Mouse (Mus musculus) ES-E14 (cell line): Measurements from ENCODE around the gene Prss56. TPM values are rescaled to one million over a fixed set of nuclear protein-coding genes. Genes with fewer than 3 reads are reported as not detected.

Source experiments
- DNase-seq: peaks from one replicate; pipeline ENCODE4 v3.0.0-alpha.2; 2013; ENCODE audit warnings: low read depth, low spot score
- H3K27ac ChIP-seq: 2 replicates; pipeline ENCODE4 v1.5.1; 2012; ENCODE audit warnings: low read depth, mild to moderate bottlenecking, low read length, moderate library complexity, mixed read lengths; ENCODE audit not compliant: poor library complexity, insufficient read depth, severe bottlenecking
- H3K36me3 ChIP-seq: 2 replicates; pipeline ENCODE4 v1.6.1; 2012; ENCODE audit warnings: mild to moderate bottlenecking, low read length, moderate library complexity, mixed read lengths; ENCODE audit not compliant: control insufficient read depth, poor library complexity, insufficient read depth, severe bottlenecking
- H3K4me1 ChIP-seq, 2 experiments: fragments of 150-350 bp in 1 of 2; sonication (generic) in 1 of 2; 2 replicates each; pipeline ENCODE4 v1.6.1; 2012; ENCODE audit warnings: low read length in 2 of 2, mild to moderate bottlenecking in 1 of 2, mixed read lengths in 1 of 2; ENCODE audit not compliant: control insufficient read depth in 2 of 2, insufficient read depth in 2 of 2, poor library complexity in 1 of 2
- H3K4me3 ChIP-seq, 2 experiments: fragments of 150-350 bp in 1 of 2; sonication (generic) in 1 of 2; 2 replicates each; pipeline ENCODE4 v1.5.1; 2012; ENCODE audit warnings: low read length in 2 of 2, low read depth in 1 of 2, mild to moderate bottlenecking in 1 of 2, mixed read lengths in 1 of 2; ENCODE audit not compliant: insufficient read depth in 1 of 2, poor library complexity in 1 of 2, severe bottlenecking in 1 of 2
- H3K9ac ChIP-seq: 2 replicates; pipeline ENCODE4 v1.6.1; 2012; ENCODE audit warnings: low read depth, mild to moderate bottlenecking, low read length, mixed read lengths; ENCODE audit not compliant: poor library complexity, insufficient read depth, severe bottlenecking
- H3K9me3 ChIP-seq: fragments of 150-350 bp; sonication (generic); 2 replicates; pipeline ENCODE4 v1.6.1; 2012; ENCODE audit warnings: low read depth, mild to moderate bottlenecking, low read length; ENCODE audit not compliant: control insufficient read depth, insufficient read depth
- CHD2 ChIP-seq: IDR thresholded peaks from 2 replicates; pipeline ENCODE4 v1.6.1; 2014; ENCODE audit warnings: mild to moderate bottlenecking, low read depth, low read length, inconsistent platforms
- HCFC1 ChIP-seq: IDR thresholded peaks from 2 replicates; pipeline ENCODE4 v1.6.1; 2012; ENCODE audit warnings: low read length, inconsistent platforms, borderline replicate concordance; ENCODE audit not compliant: insufficient read depth
- MAFK ChIP-seq: IDR thresholded peaks from 2 replicates; pipeline ENCODE4 v1.6.1; 2014; ENCODE audit warnings: mild to moderate bottlenecking, low read depth, low read length, inconsistent platforms; ENCODE audit not compliant: insufficient read depth
- ZC3H11A ChIP-seq: IDR thresholded peaks from 2 replicates; pipeline ENCODE4 v1.6.1; 2012; ENCODE audit warnings: low read depth, mild to moderate bottlenecking, inconsistent platforms, low read length, borderline replicate concordance
- ZNF384 ChIP-seq: IDR thresholded peaks from 2 replicates; pipeline ENCODE4 v1.6.1; 2012; ENCODE audit warnings: low read depth, low read length, inconsistent platforms
- in situ Hi-C, 2 experiments: fragments of 600-800 bp; cut with MboI; formaldehyde crosslinking; loops; one replicate each; pipeline ENCODE4 v1.15.1; 2025; ENCODE audit warnings: low sequenced_read_pairs in 2 of 2, inconsistent platforms in 1 of 2; ENCODE audit not compliant: unreplicated experiment in 2 of 2
- total RNA-seq: library from RNA; depleted of rRNA; stranded (reverse); fragments of 300-350 nt; gene quantifications from 2 replicates; pipeline ENCODE4 v1.2.3, GENCODE M21; 2012

Prss56 gene
- total RNA-seq, 1 experiment = 0.36 TPM

DNA sequence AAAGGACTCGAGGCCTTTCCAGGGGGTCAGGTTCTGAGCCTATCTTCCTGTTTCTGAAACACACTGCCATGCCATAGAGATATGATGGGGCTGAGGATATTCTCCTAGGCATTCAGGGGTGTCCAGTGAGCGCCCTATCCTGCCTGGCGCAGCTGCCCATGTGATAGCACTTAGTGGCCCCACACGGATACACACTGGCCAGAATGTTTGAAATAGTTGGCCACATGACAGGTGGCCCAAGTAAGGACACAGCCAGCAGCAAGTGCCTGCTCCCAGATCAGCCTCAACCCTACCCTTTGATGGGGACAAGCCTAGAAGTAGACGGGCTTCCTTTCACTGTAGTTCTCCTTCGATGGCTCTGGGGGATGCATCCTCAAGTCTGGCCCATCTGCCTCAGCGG is 21.4 kb downstream of the Prss56 start, which contains the start of gene Chrng:
Gene Chrng, plus strand, starts transcription at position 193 of the 400 bp plus-strand sequence.
- H3K9ac ChIP-seq = no peak within 1 kb of the TSS
- TF ChIP-seq ZC3H11A (no peak), HCFC1 (no peak), MAFK (no peak), CHD2 (no peak), ZNF384 (no peak)
- H3K4me1 ChIP-seq = peaks cover 0 to 7% of the 10 kb centered on the region in 2 experiments; a peak in 1 of 4 replicates
- no peak for DNase-seq
- H3K36me3 ChIP-seq = no peaks in the 10 kb centered on the region
- H3K27ac ChIP-seq = no peak within 1 kb of the TSS
- in situ Hi-C loops = no loop called here
- H3K9me3 ChIP-seq = no peaks in the 10 kb centered on the region
- no peak within 1 kb of the TSS for H3K4me3 ChIP-seq

DNA sequence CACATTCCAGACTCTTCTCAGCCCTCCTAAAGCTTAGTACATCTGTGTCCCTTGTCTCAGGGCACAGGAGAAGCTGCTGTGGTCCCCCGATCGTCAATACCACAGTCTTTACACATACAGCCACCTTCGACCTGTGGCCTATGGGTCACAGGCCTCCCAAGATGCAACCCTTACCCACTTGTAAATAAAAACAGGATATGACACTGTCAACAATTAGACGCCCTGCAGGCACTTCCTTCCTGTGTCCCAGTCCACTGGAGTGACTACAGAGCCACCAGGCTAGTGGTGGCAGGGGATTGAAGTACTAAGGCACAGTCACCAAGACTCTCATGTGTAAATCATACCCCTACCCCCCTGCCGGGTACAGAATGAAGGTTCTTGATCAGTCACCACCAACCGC is 21.9 kb downstream of the Prss56 start:
- in situ Hi-C loops = no loop called here
- Histone ChIP-seq H3K9ac (no peak overlapping the region), H3K36me3 (no peaks in the 10 kb centered on the region), H3K27ac (no peak overlapping the region), H3K4me1 (peaks cover 0 to 7% of the 10 kb centered on the region in 2 experiments; a peak in 1 of 4 replicates), H3K4me3 (no peak overlapping the region), H3K9me3 (no peaks in the 10 kb centered on the region)
- no peak for DNase-seq
- TF ChIP-seq MAFK (no peak), ZNF384 (no peak), CHD2 (no peak)

DNA sequence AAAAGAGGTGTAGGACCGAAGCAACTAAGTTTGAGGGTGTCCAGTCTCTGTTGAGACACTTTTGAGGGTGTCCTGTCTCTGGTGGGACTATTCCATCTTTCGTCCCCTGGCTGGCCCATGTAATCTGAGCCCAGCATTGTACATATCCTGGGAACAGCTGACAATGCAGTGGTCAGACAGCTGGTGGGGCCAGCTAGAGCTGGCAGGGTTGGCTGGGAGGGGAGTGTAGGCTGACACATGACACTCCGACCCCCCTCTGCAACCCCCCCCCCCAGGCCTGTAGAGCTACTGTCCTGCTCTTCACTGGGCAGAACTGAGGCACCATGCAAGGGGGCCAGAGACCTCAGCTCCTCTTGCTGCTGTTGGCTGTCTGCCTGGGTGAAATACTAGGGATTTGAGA is 22.4 kb downstream of the Prss56 start:
- Histone ChIP-seq H3K4me3 (no peak overlapping the region), H3K4me1 (peaks cover 0 to 7% of the 10 kb centered on the region in 2 experiments; a peak in 1 of 4 replicates), H3K9me3 (no peaks in the 10 kb centered on the region), H3K36me3 (no peaks in the 10 kb centered on the region), H3K27ac (no peak overlapping the region), H3K9ac (no peak overlapping the region)
- no peak for TF ChIP-seq MAFK
- no peak for TF ChIP-seq ZC3H11A
- no peak for TF ChIP-seq ZNF384
- no peak for DNase-seq
- in situ Hi-C loops = no loop called here

DNA sequence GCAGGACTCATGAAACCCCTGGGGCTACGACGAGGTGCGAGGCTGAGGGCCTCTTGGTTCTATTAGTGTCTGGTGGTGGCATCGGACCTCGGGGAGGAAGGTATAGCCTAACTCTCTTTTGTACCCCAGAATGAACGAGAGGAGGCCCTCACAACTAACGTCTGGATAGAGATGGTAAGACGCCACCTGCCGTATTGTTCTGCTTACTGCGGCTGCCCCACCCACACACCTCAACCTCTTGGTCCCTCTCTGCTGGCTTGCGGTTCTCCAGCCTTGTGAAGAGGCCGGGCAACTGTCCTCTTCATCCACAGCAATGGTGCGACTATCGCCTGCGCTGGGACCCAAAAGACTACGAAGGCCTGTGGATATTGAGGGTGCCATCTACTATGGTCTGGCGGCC is 23.2 kb downstream of the Prss56 start:
- H3K4me3 ChIP-seq = peak overlapping the region in 1 of 2 experiments; percentile 1; a peak in 1 of 4 replicates
- TF ChIP-seq CHD2 = no peak
- no peaks in the 10 kb centered on the region for H3K36me3 ChIP-seq
- H3K9ac ChIP-seq = no peak overlapping the region
- H3K27ac ChIP-seq = no peak overlapping the region
- no peak for DNase-seq
- peaks cover 0 to 7% of the 10 kb centered on the region in 2 experiments; a peak in 1 of 4 replicates for H3K4me1 ChIP-seq
- in situ Hi-C loops = no loop called here
- H3K9me3 ChIP-seq = no peaks in the 10 kb centered on the region

DNA sequence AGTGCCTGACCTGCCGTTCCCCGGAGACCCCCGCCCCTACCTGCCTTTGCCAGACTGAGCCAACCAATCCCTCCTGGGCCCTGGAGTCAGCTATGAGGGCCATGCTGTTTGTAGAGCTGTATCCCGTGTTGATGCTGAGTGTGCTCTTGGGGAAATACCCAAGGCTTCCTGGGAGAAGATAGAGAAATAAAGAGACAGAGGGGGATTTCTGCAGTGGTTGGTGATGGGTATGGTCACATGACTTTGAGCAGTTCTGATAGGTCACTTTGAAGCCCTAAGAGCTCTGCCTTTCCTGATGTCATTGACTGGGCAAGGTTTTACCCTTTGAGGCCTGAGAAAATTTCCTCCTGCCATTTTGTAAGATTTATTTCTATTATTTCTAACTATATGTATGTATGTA is 28.3 kb downstream of the Prss56 start:
- in situ Hi-C loops = no loop called here
- Histone ChIP-seq H3K4me1 (peaks cover 0 to 4% of the 10 kb centered on the region in 2 experiments; a peak in 3 of 4 replicates), H3K4me3 (0 out of 4 replicates have a peak overlapping the region, but pooled peaks of 1 of the 2 experiments have one; percentile 11), H3K9ac (no peak overlapping the region), H3K27ac (no peak overlapping the region), H3K9me3 (no peaks in the 10 kb centered on the region), H3K36me3 (no peaks in the 10 kb centered on the region; the same call in 1 of the 2 replicates)
- no peak for DNase-seq
- TF ChIP-seq MAFK = no peak
- no peak for TF ChIP-seq ZNF384
- no peak for TF ChIP-seq ZC3H11A
- TF ChIP-seq CHD2 = no peak
- TF ChIP-seq HCFC1 = no peak
